In genomic region chr2:127328090-127328851, GRCm38 (mm10) we compare ENCODE assay signal across 13 mouse cellular contexts. TPM values are rescaled to one million over a fixed set of nuclear protein-coding genes. Genes with fewer than 3 reads are reported as not detected.
DNase-seq lines count a peak whose midpoint lies in the region; ATAC-seq and TF ChIP-seq lines count a peak whose summit lies in the region.
"Had no signal": no experiment of that assay in that cellular context is flagged by ENCODE, and none has a peak within 500 bp of the region (broad histone marks: within the 10 kb centered on the region; RNA-seq: fewer than 3 reads in every experiment).

No protein-coding gene starts in this region.

- intact Hi-C loops in heart, postnatal 14 days (cut with DNase I) = no loop called here
- intact Hi-C loops in left cerebral cortex, postnatal 25 days (cut with DNase I) = no loop called here

- H3K4me2 ChIP-seq in heart, embryonic 12.5 days = no peak overlapping the region
- H3K4me2 ChIP-seq in heart, postnatal 0 days (ENCODE audit: low read depth, low read length) = peak overlapping the region; percentile 2; the same call in 1 of the 2 replicates

- DNase-seq in heart, postnatal 14 days = no peak
- peak; percentile 48 for DNase-seq in CD4-positive helper T cell, adult 2 months (ENCODE audit: low read depth, low spot score)
- peak; percentile 47 for DNase-seq in heart, postnatal 0 days (ENCODE audit: low spot score)
- DNase-seq in left cerebral cortex, postnatal 25 days (ENCODE audit: low spot score in 2 of 2) = no peak
- no peak for DNase-seq in ovary, postnatal 14 days (ENCODE audit: low spot score)
- DNase-seq: cerebellum, postnatal 10 days had no signal

- no peak for TF ChIP-seq CTCF in heart, postnatal 0 days (IDR thresholded peaks at IDR 0.05; ENCODE audit: low read depth)

- ATAC-seq in heart, embryonic 12.5 days (ENCODE audit: insufficient number of reproducible peaks, low FRiP score) = peak; percentile 71
- ATAC-seq in heart, postnatal 0 days (ENCODE audit: insufficient read depth, low read depth) = peak; percentile 64
- no peak for ATAC-seq in erythroid progenitor cell, adult 5-6 weeks (replicated peaks; ENCODE audit: low FRiP score, poor library complexity, severe bottlenecking)
- ATAC-seq: forebrain, embryonic 14.5 days had no signal

- H3K36me3 ChIP-seq in heart, embryonic 12.5 days = no peaks in the 10 kb centered on the region
- no peaks in the 10 kb centered on the region for H3K36me3 ChIP-seq in heart, postnatal 0 days (replicated peaks; ENCODE audit: control insufficient read depth, insufficient read depth, low read length)
- no peaks in the 10 kb centered on the region for H3K36me3 ChIP-seq in megakaryocyte, embryonic 14.5 days (replicated peaks; ENCODE audit: low read length)

- no peaks in the 10 kb centered on the region for H3K27me3 ChIP-seq in heart, embryonic 12.5 days (replicated peaks)
- no peaks in the 10 kb centered on the region for H3K27me3 ChIP-seq in heart, postnatal 0 days (ENCODE audit: control insufficient read depth, insufficient read depth, low read length)
- H3K27me3 ChIP-seq in megakaryocyte, embryonic 14.5 days (replicated peaks) = peaks cover 23% of the 10 kb centered on the region

- no peaks in the 10 kb centered on the region for H3K9me3 ChIP-seq in heart, embryonic 12.5 days (replicated peaks)
- no peaks in the 10 kb centered on the region for H3K9me3 ChIP-seq in heart, postnatal 0 days (replicated peaks; ENCODE audit: control insufficient read depth, low read length)
- H3K9me3 ChIP-seq in megakaryocyte, embryonic 14.5 days = no peaks in the 10 kb centered on the region

- no peak overlapping the region for H3K4me3 ChIP-seq in heart, embryonic 12.5 days
- no peak overlapping the region for H3K4me3 ChIP-seq in heart, postnatal 0 days (ENCODE audit: low read depth, low read length)
- H3K4me3 ChIP-seq in megakaryocyte, embryonic 14.5 days (replicated peaks) = peak overlapping the region; percentile 86
- H3K4me3 ChIP-seq: myocyte had no signal

- peak overlapping the region; percentile 78 for H3K27ac ChIP-seq in heart, embryonic 12.5 days (ENCODE audit: poor library complexity, severe bottlenecking)
- H3K27ac ChIP-seq in heart, postnatal 0 days (ENCODE audit: low read depth) = peak overlapping the region; percentile 56; the same call in 1 of the 2 replicates

- peaks cover 22% of the 10 kb centered on the region for H3K4me1 ChIP-seq in heart, embryonic 12.5 days (replicated peaks)
- peaks cover 4% of the 10 kb centered on the region; the same call in 1 of the 2 replicates for H3K4me1 ChIP-seq in heart, postnatal 0 days (ENCODE audit: control insufficient read depth, insufficient read depth)
- H3K4me1 ChIP-seq in megakaryocyte, embryonic 14.5 days = peaks cover 82% of the 10 kb centered on the region

- WGBS in heart, embryonic 12.5 days = 59% methylated on average over 12 of the region's 12 CpGs
- 58% methylated on average over 12 of the region's 12 CpGs for WGBS in heart, postnatal 0 days

- H3K9ac ChIP-seq in heart, embryonic 12.5 days = no peak overlapping the region
- H3K9ac ChIP-seq in heart, postnatal 0 days (replicated peaks; ENCODE audit: low read depth, low read length) = no peak overlapping the region

- TF ChIP-seq EP300 in heart, postnatal 0 days (IDR thresholded peaks at IDR 0.05; ENCODE audit: low read depth) = peak; percentile 97

RNA-seq across cellular contexts. Expression of gene Dusp2, which starts 7.7 kb away (rescaled TPM):
- polyA plus RNA-seq in heart, embryonic 12.5 days (2016; fragmentation: Nextera tagmentation; extraction: Ambion mirVana) = 23.8 and 26.3 TPM in 2 replicates
- total RNA-seq in heart, postnatal 14 days (2021) = 1 to 10 TPM; 1.0 to 4.0 TPM
- 6.8 and 13.8 TPM in 2 replicates for total RNA-seq in heart, postnatal 0 days (2014; rRNA removed; ENCODE audit: low replicate concordance)
- polyA plus RNA-seq in heart, postnatal 0 days (2015; fragmentation: Nextera tagmentation; extraction: Ambion mirVana) = 5.1 and 7.3 TPM in 2 replicates
- 3.9 and 14.6 TPM in 2 replicates for polyA plus RNA-seq in megakaryocyte, embryonic 14.5 days (2012; ENCODE audit: insufficient read depth, low replicate concordance)
- 1 to 10 TPM; 2.3 to 2.8 TPM for total RNA-seq in left cerebral cortex, postnatal 25 days (2021)
- 14.8 and 24.7 TPM in 2 replicates for total RNA-seq in erythroid progenitor cell, adult 5-6 weeks (2015; ENCODE audit: low replicate concordance)
- 3.1 and 16.0 TPM in 2 replicates for total RNA-seq in erythroid progenitor cell, adult 5-6 weeks (2017; ENCODE audit: low replicate concordance)

RNA-seq across cellular contexts. Expression of gene Astl, which starts 10.2 kb away (rescaled TPM):
- polyA plus RNA-seq in heart, embryonic 12.5 days (2016; fragmentation: Nextera tagmentation; extraction: Ambion mirVana) = not detected in 2 replicates
- total RNA-seq in heart, postnatal 14 days (2021) = not detected
- total RNA-seq in heart, postnatal 0 days (2014; rRNA removed; ENCODE audit: low replicate concordance) = not detected in 2 replicates
- not detected in 2 replicates for polyA plus RNA-seq in heart, postnatal 0 days (2015; fragmentation: Nextera tagmentation; extraction: Ambion mirVana)
- not detected in 2 replicates for polyA plus RNA-seq in megakaryocyte, embryonic 14.5 days (2012; ENCODE audit: insufficient read depth, low replicate concordance)
- total RNA-seq in left cerebral cortex, postnatal 25 days (2021) = not detected
- not detected in 2 replicates for total RNA-seq in erythroid progenitor cell, adult 5-6 weeks (2015; ENCODE audit: low replicate concordance)
- total RNA-seq in erythroid progenitor cell, adult 5-6 weeks (2017; ENCODE audit: low replicate concordance) = not detected in 2 replicates
- total RNA-seq: adrenal gland, adult 18-20 months; left cerebral cortex, postnatal 10 days had no signal
- polyA plus RNA-seq: forebrain, embryonic 14.5 days had no signal

RNA-seq across cellular contexts. Expression of gene Adra2b, which starts 34.7 kb away (rescaled TPM):
- polyA plus RNA-seq in heart, embryonic 12.5 days (2016; fragmentation: Nextera tagmentation; extraction: Ambion mirVana) = 7.1 and 7.6 TPM in 2 replicates
- 1 to 10 TPM; 1.4 to 1.9 TPM for total RNA-seq in heart, postnatal 14 days (2021)
- 1.1 and 2.0 TPM in 2 replicates for total RNA-seq in heart, postnatal 0 days (2014; rRNA removed; ENCODE audit: low replicate concordance)
- polyA plus RNA-seq in heart, postnatal 0 days (2015; fragmentation: Nextera tagmentation; extraction: Ambion mirVana) = 0.67 and 0.71 TPM in 2 replicates
- polyA plus RNA-seq in megakaryocyte, embryonic 14.5 days (2012; ENCODE audit: insufficient read depth, low replicate concordance) = not detected in 2 replicates
- 1 to 10 TPM in 1 of 2 experiments, under 1 TPM in 1; 0.39 to 1.1 TPM for total RNA-seq in left cerebral cortex, postnatal 25 days (2021)
- total RNA-seq in erythroid progenitor cell, adult 5-6 weeks (2015; ENCODE audit: low replicate concordance) = not detected in 2 replicates
- not detected in 2 replicates for total RNA-seq in erythroid progenitor cell, adult 5-6 weeks (2017; ENCODE audit: low replicate concordance)
- polyA plus RNA-seq: myocyte had no signal

RNA-seq across cellular contexts. Expression of gene Stard7, which starts 58.3 kb away (rescaled TPM):
- polyA plus RNA-seq in heart, embryonic 12.5 days (2016; fragmentation: Nextera tagmentation; extraction: Ambion mirVana) = 135 and 136 TPM in 2 replicates
- total RNA-seq in heart, postnatal 14 days (2021) = 100 to 1,000 TPM; 163 to 165 TPM
- total RNA-seq in heart, postnatal 0 days (2014; rRNA removed; ENCODE audit: low replicate concordance) = 228 and 244 TPM in 2 replicates
- polyA plus RNA-seq in heart, postnatal 0 days (2015; fragmentation: Nextera tagmentation; extraction: Ambion mirVana) = 109 and 123 TPM in 2 replicates
- polyA plus RNA-seq in megakaryocyte, embryonic 14.5 days (2012; ENCODE audit: insufficient read depth, low replicate concordance) = 8.9 and 9.8 TPM in 2 replicates
- 100 to 1,000 TPM; 108 to 119 TPM for total RNA-seq in left cerebral cortex, postnatal 25 days (2021)
- 47.2 and 59.5 TPM in 2 replicates for total RNA-seq in erythroid progenitor cell, adult 5-6 weeks (2015; ENCODE audit: low replicate concordance)
- total RNA-seq in erythroid progenitor cell, adult 5-6 weeks (2017; ENCODE audit: low replicate concordance) = 46.2 and 65.4 TPM in 2 replicates

Comparison
In these comparisons a context has a peak if more than half of its experiments do, and no peak if none do; other contexts are left out.
1. DNase-seq: peak in CD4-positive helper T cell, adult 2 months (single experiment) and heart, postnatal 0 days (single experiment); none in heart, postnatal 14 days (0 of 2), left cerebral cortex, postnatal 25 days (0 of 2) and ovary, postnatal 14 days (single experiment).